Mouse (Mus musculus) layer of hippocampus, adult 11-12 months (tissue): Measurements from ENCODE around the gene Fam129b.
A peak's percentile ranks its signal among the peaks of the same experiment; 100 is the strongest.

Experiments
- DNase-seq: peaks from one replicate; pipeline ENCODE4 v3.0.0; 2022; ENCODE audit warnings: low spot score

Gene Fam129b

GRCm38 (mm10) chr2:32924306-32924844 lies 48.5 kb downstream of the Fam129b start:
- no peak for DNase-seq

DNA sequence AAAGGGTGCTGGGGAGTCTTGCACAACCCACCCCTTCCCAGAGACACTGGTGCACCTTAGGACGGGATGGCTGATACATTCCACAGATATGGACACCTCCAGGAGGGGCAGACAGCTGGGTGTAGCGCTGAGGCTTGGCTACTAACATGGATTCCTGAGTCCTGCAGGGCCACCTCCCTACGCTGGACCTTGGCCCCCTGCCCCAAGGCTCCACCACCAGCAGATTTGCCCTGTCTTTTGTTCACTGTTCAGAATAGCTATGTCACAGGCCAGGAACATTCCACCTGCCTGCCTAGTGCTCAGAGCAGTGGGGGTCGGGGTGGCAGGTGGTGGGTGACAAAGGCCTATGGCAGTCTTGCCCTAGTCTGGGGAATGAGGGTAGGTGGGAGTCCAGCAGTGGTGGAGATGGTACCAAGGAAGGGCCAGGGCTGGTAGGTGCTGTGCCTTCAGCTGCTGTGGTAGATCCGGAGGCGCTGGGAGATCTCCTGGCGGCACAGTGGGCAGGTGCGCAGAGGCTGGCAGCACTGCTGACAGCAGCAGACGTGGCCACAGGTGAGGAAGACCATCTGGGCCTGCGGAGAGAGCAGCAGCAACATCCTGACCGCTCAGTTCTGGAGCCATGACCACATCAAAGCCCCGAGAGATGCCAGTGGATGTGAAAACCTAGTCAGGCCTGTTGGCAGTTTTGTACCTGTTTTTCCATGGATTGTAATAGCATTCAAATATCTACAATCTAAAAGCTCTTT lies 50.6 kb downstream of the Fam129b start:
- no peak for DNase-seq

- no peak for DNase-seq
Observed at GRCm38 (mm10) chr2:32927624-32928234, 51.8 kb downstream of the Fam129b start.

GRCm38 (mm10) chr2:32928235-32928946 lies 52.5 kb downstream of the Fam129b start:
- peak; percentile 78 for DNase-seq

- DNase-seq: no peak
Observed at GRCm38 (mm10) chr2:32928947-32929829, 53.3 kb downstream of the Fam129b start.

- no peak for DNase-seq
Observed at GRCm38 (mm10) chr2:32931730-32932129, 55.8 kb downstream of the Fam129b start.

- DNase-seq: no peak
Observed at GRCm38 (mm10) chr2:32938741-32939140, 62.8 kb downstream of the Fam129b start.

DNA sequence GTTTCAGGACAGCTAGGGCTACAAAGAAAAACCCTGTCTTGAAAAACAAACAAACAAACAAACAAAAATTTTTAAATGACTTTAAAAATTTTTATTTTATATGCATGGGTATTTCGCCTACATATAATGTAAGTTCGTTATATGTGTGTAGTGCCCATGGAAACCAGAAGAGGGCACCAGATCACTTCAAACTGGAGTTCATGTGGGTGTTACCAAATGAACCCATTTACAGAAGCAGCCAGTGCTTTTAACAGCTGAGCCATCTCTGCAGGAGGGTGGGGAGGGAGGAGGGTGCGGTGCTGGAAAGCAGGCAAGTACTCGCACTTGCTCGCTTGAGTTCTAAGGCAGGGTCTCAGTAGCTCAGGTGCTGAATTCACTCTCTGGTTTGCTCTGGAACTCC lies 63.5 kb downstream of the Fam129b start:
- DNase-seq: peak; percentile 69

DNA sequence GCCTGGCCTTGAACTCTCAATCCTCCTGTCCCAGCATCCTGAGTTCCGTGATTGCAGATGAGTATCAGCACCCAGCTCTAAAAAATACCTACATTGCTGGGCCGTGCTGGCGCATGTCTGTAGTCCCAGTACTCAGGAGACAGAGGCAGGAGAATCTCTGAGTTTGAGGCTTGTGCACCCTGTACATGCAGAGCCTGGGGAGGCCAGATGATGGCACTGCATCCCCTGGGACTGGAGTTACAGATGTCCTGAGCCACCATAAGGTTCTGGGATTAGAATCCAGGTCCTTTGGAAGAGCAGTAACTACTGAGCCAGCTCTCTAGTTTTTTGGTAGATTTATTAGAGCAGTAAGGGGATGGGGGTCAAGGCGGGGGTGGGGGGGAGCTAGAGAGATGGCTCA lies 64.6 kb downstream of the Fam129b start:
- no peak for DNase-seq

GRCm38 (mm10) chr2:32947454-32947853 lies 71.5 kb downstream of the Fam129b start:
- no peak for DNase-seq

GRCm38 (mm10) chr2:32954581-32954980 lies 78.7 kb downstream of the Fam129b start:
- no peak for DNase-seq

DNA sequence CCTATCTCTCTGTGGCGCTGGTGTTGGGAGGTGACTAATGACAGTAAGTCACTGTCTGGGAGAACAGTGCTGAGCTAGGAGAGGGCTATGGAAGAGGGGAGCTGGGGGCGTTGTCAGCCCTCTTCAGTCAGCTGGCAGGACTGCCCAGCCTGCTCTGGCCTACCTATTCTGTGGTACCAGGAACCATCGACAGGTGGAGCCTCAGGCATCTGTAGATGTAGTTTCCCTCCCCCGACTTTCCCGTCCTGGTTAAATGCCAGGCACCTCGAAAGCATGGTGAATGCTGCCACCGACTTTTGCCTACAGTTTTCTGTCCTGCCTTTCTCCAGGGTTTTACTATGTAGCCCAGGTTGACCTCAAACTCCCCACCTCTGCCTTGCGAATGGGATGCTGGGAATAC lies 81.4 kb downstream of the Fam129b start:
- DNase-seq: no peak

- DNase-seq: no peak
Observed at GRCm38 (mm10) chr2:32960273-32960672, 84.4 kb downstream of the Fam129b start.

- peak; percentile 95 for DNase-seq
Observed at GRCm38 (mm10) chr2:32961192-32961995, 85.5 kb downstream of the Fam129b start, which contains the start of the genes Rpl12 and Lrsam1. Gene Rpl12, plus strand, starts transcription at chr2:32961559. Gene Lrsam1, minus strand, starts transcription at chr2:32961614.

DNA sequence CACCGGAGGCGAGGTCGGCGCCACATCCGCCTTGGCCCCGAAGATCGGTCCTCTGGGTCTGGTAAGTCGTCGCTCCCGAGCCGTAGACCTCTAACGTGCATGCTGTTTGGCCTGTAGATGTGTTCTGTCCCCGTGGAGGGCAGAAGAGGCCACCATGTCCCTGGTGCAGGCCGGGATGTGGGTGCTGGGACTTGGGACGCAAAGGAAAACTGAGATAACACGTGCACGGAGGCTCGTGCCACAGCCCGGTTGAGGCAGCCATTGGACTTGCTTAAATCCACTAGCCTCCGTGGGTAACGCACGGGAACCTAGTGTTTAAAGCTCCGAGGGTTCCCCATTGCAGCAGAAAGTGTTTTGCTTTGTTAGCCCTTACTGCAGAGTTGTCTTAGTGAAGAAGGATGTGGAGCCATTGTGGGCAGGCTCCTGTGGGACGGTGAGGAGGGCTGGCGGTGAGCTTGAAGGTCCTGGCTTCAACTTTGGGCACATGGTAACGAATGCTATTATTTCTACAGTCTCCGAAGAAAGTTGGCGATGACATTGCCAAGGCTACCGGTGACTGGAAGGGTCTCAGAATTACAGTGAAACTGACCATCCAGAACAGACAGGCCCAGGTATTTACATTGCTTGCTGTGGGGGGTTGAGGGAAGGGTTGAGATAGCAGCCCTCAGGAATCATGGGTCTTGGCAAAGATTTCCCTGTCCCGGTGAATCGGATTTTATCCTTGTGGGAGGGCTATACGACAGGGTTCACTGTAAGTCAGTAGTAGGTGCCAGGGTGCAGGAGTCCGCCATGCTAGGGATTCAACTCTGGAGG lies 86.4 kb downstream of the Fam129b start:
- no peak for DNase-seq

DNA sequence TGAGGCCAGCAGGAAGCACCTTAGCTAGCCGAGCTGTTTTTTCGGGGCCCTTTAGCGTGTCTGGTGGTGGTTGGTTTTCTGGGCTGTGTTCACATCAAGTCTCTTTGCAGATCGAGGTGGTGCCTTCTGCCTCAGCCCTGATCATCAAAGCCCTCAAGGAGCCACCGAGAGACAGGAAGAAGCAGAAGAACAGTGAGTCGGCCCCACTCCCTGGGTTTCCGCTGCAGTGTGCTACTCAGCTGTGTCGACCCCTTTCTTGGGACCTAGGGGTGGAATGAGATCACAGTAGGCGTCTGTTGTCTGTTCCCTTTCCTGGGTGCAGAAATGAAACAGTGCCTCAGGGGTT lies 86.9 kb downstream of the Fam129b start:
- no peak for DNase-seq

DNA sequence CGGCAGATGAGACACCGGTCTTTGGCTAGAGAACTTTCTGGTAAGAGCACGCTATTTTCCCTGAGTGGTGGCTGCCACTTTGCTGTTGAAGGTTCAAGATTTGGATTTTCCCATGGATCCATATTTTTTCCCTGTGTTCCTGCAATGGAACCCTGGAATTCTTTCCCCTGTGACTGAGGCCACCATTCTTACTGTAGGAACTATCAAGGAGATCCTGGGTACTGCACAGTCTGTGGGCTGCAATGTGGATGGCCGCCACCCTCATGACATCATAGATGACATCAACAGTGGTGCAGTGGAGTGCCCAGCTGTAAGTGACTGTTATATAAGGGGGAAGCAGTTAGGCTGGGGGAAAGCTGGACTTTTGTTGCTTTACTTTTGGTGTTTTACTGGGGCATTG lies 87.6 kb downstream of the Fam129b start:
- no peak for DNase-seq

DNA sequence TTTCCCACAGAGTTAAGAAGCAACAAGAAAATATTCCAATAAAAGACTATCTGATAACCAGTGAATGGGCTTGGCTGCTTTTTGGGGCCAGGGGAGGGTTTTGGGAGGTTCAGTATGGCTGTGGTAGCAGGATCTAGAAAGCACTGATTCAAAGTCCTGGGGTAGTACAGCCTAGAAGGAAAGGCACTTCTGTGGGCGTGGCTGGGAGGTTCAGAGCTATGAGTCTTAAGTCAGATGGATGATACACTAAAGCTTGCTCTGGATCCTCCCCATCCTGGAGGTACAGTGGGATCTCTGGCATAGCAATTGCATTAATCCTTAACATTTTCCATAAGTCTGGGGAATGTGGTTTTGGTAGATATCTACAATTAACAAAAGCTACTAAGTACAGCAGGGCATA lies 88.1 kb downstream of the Fam129b start:
- no peak for DNase-seq

DNA sequence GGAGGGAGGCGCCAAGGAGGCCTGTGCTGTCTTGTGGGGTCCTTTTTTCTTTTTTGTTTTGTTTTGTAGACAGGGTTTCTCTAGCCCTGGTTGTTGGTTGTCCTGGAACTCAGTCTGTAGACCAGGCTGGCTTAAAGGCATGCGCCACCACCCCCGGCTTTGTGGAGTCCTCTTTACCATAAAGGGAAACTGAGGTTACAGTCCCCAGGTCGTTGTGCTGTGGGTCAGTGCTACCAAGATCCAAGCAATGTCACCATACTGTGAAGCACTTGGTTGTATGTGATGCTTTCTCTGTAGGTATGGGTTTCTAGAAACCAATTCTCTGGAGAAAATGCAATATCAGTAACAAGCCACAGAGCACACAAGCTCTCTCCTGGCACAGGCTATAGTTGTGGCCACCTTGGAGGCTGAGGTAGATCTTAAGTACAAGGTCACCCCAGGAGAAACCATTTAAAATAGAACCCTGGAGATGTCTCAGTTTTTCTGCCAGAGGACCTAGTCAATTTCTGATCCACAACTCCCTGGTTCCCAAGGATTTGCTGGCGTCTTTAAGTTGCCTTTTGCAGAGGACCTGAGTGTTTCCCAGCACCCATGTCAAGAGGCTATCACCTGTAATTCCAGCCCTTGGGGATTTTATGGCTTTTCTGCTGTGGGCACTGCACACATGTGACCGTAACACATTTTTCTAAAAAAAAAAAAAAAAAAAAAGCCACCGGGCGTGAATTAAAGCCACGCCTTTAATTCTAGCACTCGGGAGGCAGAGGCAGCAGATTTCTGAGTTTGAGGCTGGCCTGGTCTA lies 88.9 kb downstream of the Fam129b start:
- DNase-seq: no peak
